Mouse (Mus musculus) naive thymus-derived CD4-positive, alpha-beta T cell, adult 5 months (primary cell): ENCODE results near the gene Slc16a11. TPM values are rescaled to one million over a fixed set of nuclear protein-coding genes. Genes with fewer than 3 reads are reported as not detected.

Experiments
- polyA plus RNA-seq: library from polyadenylated mRNA; unstranded; fragments of 100-300 nt; shearing (Covaris generic); gene quantifications from one replicate; pipeline ENCODE4 v1.2.1, GENCODE M21; 2017

Slc16a11 gene
- 0.19 TPM for polyA plus RNA-seq

GRCm38 (mm10) chr11:70212423-70212822 is at the start of gene Slc16a11:
Gene Slc16a11, plus strand, starts transcription at chr11:70212752.

GRCm38 (mm10) chr11:70220731-70221602 is 8.4 kb downstream of the Slc16a11 start, which contains the start of gene Slc16a13:
Gene Slc16a13, minus strand, starts transcription at chr11:70221064.

GRCm38 (mm10) chr11:70229260-70230010 is 16.9 kb downstream of the Slc16a11 start, which contains the start of gene Bcl6b:
Gene Bcl6b, minus strand, starts transcription at chr11:70229798.

GRCm38 (mm10) chr11:70237457-70238167 is 25.1 kb downstream of the Slc16a11 start, which contains the start of gene 0610010K14Rik:
Gene 0610010K14Rik, minus strand, starts transcription at chr11:70237914.

DNA sequence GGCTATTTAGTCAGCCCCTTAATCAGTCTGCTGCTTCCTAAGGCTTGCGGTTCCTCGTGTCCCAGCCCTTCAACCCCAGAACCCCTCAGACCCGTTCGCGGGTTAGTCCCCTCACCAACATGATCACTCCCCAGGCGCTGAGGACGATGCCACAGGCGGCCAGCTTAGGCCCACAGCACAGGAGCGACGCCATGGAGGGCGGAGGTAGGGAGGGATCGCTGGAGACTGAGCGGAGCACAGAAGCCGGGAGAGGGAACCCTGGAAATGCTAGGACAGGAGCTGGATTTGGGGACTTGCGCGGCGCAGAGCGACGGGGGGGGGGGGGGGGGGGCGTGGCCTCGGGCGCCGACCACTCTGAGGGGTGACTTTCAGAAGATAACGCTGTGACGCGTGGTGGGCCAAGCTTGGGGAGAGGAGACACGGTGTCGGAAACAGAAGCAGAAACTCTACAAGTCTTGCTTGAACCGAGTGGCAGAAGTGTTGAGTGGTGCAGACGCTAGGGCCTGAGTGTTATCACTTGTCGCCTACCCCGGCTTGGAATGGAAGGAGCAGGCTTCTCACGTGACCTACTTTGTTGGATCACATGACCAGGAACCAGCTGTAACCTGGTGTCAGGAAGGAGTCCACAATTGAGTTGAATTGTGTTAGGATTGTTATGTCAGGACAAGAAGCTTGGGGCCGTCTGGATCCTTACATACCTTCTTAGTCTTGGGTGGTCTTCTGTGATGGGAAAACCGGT is 27.2 kb downstream of the Slc16a11 start, which contains the start of the genes Gm21988 and Rnasek:
Gm21988 (minus strand) TSS at position 290 of the 739 bp plus-strand sequence.
Rnasek (minus strand) TSS at position 302 of the 739 bp plus-strand sequence.

DNA sequence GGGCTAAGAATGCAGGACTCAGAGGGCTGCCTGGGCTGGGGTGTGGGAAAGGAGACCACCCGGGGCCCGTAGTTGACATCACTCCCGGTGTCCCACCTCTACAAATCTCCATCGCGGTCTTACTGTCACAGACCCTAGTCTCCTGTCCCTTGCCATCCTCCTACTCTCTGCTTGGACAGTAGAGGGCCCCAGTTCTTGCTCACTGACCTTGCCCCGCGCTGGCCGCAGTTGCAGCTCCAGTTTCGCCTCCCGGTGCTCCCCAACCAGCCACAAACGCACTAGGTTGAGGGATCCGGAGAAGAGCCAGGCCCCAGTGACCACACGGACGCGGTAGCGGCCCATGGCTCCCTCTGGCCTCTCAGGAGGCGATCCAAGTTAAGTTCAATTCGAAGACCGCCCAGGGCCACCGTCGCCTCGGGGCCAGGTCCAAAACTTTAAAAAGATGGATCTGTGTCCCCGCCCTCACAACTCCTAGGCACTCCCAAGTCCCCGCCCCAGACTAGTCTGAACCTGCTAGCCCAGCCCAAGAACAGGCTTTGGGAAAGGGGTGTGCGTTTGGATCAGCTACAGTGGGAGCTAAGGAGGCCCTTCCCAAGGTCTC is 42.5 kb downstream of the Slc16a11 start, which contains the start of gene Alox12:
Alox12 (minus strand) TSS at position 423 of the 601 bp plus-strand sequence.

Other genes starting within 250 kb of the Slc16a11 start
- not detected for gene Cldn7, start 248.0 kb upstream of the Slc16a11 start, polyA plus RNA-seq
- 31.4 TPM for gene Ctdnep1, start 231.6 kb upstream of the Slc16a11 start, polyA plus RNA-seq
- gene Elp5, start 230.2 kb upstream of the Slc16a11 start, polyA plus RNA-seq: 47.8 TPM
- 310 TPM for gene Gabarap, start 221.6 kb upstream of the Slc16a11 start, polyA plus RNA-seq
- gene Phf23, start 217.0 kb upstream of the Slc16a11 start, polyA plus RNA-seq: 49.5 TPM
- 27.2 TPM for gene Dvl2, start 212.2 kb upstream of the Slc16a11 start, polyA plus RNA-seq
- gene Acadvl, start 197.3 kb upstream of the Slc16a11 start, polyA plus RNA-seq: 87.7 TPM
- 2.4 TPM for gene Dlg4, start 195.8 kb upstream of the Slc16a11 start, polyA plus RNA-seq
- gene Asgr1, start 158.7 kb upstream of the Slc16a11 start, polyA plus RNA-seq: not detected
- gene Asgr2, start 120.1 kb upstream of the Slc16a11 start, polyA plus RNA-seq: not detected
- gene Mgl2, start 82.4 kb upstream of the Slc16a11 start, polyA plus RNA-seq: not detected
- not detected for gene Clec10a, start 56.6 kb upstream of the Slc16a11 start, polyA plus RNA-seq
- gene Slc16a13, start 8.3 kb downstream of the Slc16a11 start, polyA plus RNA-seq: 1.00 TPM
- not detected for gene Bcl6b, start 17.0 kb downstream of the Slc16a11 start, polyA plus RNA-seq
- 100 TPM for gene 0610010K14Rik, start 25.2 kb downstream of the Slc16a11 start, polyA plus RNA-seq
- gene Gm21988, start 27.1 kb downstream of the Slc16a11 start, polyA plus RNA-seq: 3.2 TPM
- gene Rnasek, start 27.1 kb downstream of the Slc16a11 start, polyA plus RNA-seq: 214 TPM
- not detected for gene Alox12, start 42.6 kb downstream of the Slc16a11 start, polyA plus RNA-seq
- not detected for gene Alox12e, start 109.9 kb downstream of the Slc16a11 start, polyA plus RNA-seq
- gene Alox15, start 139.3 kb downstream of the Slc16a11 start, polyA plus RNA-seq: not detected
- 12.9 TPM for gene Pelp1, start 197.3 kb downstream of the Slc16a11 start, polyA plus RNA-seq
- 229 TPM for gene Arrb2, start 219.9 kb downstream of the Slc16a11 start, polyA plus RNA-seq
- 64.7 TPM for gene Med11, start 239.2 kb downstream of the Slc16a11 start, polyA plus RNA-seq
- not detected for gene Zmynd15, start 246.7 kb downstream of the Slc16a11 start, polyA plus RNA-seq
- gene Cxcl16, start 247.2 kb downstream of the Slc16a11 start, polyA plus RNA-seq: 0.67 TPM